Mouse (Mus musculus): ENCODE results near the gene Ifit2.
A peak's percentile ranks its signal among the peaks of the same experiment; 100 is the strongest.

GRCm38 (mm10) chr19:34550534-34551223 lies at the start of gene Ifit2:
- TF ChIP-seq CTCF (IDR thresholded peaks at IDR 0.05; ENCODE audit: low read depth, low read length) (peak; percentile 43; the same call in 1 of the 2 replicates), TAL1 (conservative IDR thresholded peaks at IDR 0.05; ENCODE audit: low read depth, low read length) (no peak), GATA1 (IDR thresholded peaks at IDR 0.05; ENCODE audit: borderline replicate concordance, low read length) (no peak), POLR2AphosphoS5 (IDR thresholded peaks at IDR 0.05; ENCODE audit: insufficient replicate concordance, low read depth, low read length) (no peak)
